Mouse (Mus musculus) CD8-positive naive resting alpha-beta T cell, adult 2 months (primary cell): ENCODE measurements around the gene Aspscr1.
"Not testable (repeated sequence)": the region's sequence is repeated elsewhere in the genome, so short reads cannot be mapped to it uniquely, and the experiment has no call there.

Source experiments
- DNase-seq, 2 experiments: peaks; one replicate each; pipeline ENCODE4 v3.0.0; 2022; ENCODE audit warnings: low read depth in 2 of 2, low spot score in 2 of 2

The Aspscr1 gene

GRCm38 (mm10) chr11:120712771-120713568, 40.2 kb downstream of the Aspscr1 start:
- DNase-seq = peak; percentile 44 to 53

GRCm38 (mm10) chr11:120713580-120714518, 41.1 kb downstream of the Aspscr1 start, which contains the start of the genes Cenpx and Lrrc45:
Gene Cenpx, minus strand, starts transcription at chr11:120713738.
Gene Lrrc45, plus strand, starts transcription at chr11:120713925.
- DNase-seq = peak; percentile 93 to 94

DNA sequence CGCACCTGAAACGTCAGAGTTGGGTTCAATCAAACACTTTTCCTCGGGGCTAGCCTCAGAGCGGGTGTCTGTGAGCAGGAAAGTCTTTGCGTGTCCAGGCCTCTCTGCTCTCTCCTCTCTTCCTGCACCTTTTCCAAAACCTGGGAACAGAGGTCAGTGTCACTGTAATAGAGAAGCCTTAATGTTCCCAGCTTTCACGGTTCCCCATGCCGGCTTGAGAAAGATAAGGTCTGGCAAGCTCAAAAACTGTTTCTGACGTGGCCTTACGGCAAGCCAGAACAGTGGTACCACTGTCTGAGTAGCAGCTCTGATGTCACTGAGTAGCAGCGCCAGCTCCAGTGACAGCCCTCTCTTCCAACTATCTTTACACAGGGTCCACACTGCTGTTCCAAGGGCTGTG, 41.8 kb downstream of the Aspscr1 start:
- DNase-seq = no peak

DNA sequence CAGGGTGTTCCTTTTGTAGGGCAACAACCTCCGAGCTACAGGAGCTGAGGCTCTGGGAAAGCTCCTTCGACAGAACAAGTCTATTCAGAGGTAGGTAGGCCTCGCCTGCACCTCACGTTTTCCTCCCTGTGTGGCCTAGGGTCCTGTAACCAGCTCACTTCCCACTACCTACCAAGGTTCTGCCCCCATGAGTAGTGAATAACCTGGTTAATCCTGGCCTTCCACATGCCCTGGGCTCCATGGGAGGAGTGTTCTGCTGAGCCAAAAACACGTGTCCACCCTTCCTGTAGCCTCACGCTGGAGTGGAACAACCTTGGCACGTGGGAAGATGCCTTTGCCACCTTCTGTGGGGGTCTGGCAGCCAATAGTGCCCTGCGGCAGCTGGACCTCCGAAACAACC, 42.4 kb downstream of the Aspscr1 start:
- DNase-seq = no peak

- no peak for DNase-seq
These were observed 46.5 kb downstream of the Aspscr1 start for GRCm38 (mm10) chr11:120719242-120719641.

DNA sequence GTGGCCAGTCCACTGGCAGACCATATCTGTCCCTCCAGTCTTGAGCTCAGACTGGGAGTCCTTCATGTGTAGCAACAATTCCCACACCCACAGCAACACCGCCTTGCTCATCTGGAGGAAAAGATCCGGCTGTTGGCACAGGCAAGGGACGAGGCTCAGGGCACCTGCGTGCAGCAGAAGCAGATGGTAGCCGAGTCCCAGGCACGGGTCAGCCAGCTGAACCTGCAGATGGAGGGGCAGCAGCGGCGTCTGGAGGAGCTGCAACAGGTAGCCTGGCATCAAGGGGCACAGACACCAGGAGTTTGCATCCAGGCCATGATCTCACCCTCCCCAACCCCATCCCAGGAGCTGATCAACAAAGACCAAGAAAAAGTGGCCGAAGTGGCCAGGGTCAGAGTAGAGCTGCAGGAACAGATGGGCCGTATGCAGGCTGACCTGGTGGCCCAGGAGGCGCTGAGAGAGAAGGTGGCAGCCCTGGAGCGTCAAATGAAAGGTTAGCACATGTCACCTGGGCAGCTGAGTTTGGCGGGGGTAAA, 47.1 kb downstream of the Aspscr1 start:
- DNase-seq = no peak

DNA sequence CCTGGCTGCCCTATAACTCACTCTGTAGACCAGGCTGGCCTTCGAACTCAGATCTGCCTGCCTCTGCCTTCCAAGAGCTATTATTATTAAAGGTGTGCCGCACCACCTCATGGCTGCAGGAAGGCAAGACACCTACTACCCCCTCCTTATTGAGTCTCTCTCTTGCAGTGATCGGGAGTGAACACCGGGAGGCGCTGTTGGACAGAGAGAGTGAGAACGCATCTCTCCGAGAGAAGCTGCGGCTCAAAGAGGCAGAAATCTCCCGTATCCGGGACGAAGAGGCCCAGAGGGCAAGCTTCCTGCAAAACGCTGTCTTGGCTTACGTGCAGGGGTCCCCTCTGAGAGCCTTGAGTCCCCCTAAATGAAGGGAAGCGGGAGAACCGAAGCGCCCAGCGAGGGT, 47.7 kb downstream of the Aspscr1 start:
- peak; percentile 89 to 95 for DNase-seq

- DNase-seq = peak in 1 of 2 experiments; percentile 23
These were observed 48.6 kb downstream of the Aspscr1 start, which contains the start of gene Rac3 for GRCm38 (mm10) chr11:120721124-120722066. Gene Rac3, plus strand, starts transcription at chr11:120721470.

GRCm38 (mm10) chr11:120722067-120722630, 49.4 kb downstream of the Aspscr1 start:
- no peak for DNase-seq

GRCm38 (mm10) chr11:120722761-120723382, 50.1 kb downstream of the Aspscr1 start:
- DNase-seq = no peak

DNA sequence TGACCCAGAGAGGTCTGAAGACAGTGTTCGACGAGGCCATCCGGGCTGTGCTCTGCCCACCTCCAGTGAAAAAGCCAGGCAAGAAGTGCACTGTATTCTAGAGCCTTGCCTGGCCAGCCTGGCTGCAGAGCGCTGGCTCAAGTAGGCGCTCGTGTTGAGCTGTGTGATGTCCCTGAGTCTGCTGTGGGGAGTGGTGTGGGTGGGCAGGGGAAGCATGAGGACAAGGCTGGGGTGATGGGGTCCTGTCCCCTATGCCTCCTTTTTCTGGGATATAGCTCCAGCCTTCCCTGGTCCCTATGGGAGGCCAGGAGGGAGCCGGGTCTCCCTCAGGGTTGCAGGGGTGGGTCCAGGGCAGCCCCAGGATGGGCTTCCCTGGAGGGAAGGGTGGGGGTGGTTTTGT, 50.7 kb downstream of the Aspscr1 start:
- DNase-seq = no peak

DNA sequence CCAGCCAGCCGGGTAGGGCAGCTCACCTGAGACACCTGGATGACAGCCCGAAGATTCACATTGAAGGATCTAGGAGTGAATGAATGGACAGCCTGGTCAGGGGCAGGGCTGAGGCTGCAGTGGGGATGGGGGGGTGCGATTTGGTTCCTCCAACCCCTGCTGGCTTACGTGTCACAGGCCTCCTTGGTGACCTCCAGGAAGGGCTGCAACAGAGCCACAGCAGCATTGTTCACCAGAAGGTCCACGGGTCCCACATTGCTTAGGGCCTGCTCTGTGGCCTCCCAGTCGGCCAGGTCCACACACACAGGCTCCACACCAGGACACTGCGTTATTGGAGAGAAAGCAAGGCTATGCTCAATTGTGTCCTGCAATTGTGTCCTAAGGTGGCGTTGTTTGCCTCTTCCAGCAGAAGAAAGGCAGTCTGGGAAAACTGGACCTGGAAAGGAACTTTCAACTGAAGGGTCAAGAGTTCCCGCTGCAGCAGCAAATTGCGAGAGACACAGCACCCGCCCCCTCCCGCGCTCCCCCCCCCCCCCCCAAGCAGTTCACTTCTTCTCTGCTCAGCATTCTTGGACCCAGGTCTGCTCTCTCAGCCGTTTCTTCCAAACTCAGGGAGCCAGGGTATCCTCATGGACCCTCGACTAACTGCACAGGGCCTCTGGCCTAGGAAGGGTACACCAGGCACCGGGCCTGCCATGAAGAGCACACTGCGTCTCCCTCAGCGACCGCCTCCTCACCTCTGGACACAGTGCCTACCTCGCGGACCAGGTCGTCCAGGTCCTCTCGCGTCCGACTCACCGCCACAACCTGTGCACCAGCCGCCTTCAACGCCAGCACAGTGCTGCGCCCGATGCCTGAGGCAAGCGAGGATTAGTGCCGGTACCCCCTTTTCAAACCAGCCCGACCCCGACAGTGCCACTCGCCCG, 53.7 kb downstream of the Aspscr1 start:
- DNase-seq = no peak

GRCm38 (mm10) chr11:120727169-120727527, 54.4 kb downstream of the Aspscr1 start, which contains the start of gene Dcxr:
Gene Dcxr, minus strand, starts transcription at chr11:120727281.
- DNase-seq = no peak

DNA sequence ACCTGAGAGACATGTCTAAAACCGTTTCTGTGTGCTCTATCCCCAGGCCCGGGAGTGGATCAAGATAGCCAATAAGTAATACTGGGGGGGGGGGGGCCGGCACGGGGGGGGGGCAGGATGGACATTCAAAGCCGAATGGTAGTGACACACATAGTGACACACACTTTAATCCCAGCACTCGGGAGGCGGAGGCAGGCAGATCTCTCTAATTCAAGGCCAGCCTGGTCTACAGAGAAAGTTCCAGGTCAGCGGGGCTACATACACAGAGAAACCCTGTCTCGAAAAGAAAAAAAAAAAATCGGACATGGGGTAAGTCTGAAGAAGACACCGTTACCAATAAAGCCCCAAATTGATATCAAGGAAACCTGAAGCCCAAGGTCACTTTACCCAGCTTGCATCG, 54.8 kb downstream of the Aspscr1 start:
- DNase-seq = no peak

DNA sequence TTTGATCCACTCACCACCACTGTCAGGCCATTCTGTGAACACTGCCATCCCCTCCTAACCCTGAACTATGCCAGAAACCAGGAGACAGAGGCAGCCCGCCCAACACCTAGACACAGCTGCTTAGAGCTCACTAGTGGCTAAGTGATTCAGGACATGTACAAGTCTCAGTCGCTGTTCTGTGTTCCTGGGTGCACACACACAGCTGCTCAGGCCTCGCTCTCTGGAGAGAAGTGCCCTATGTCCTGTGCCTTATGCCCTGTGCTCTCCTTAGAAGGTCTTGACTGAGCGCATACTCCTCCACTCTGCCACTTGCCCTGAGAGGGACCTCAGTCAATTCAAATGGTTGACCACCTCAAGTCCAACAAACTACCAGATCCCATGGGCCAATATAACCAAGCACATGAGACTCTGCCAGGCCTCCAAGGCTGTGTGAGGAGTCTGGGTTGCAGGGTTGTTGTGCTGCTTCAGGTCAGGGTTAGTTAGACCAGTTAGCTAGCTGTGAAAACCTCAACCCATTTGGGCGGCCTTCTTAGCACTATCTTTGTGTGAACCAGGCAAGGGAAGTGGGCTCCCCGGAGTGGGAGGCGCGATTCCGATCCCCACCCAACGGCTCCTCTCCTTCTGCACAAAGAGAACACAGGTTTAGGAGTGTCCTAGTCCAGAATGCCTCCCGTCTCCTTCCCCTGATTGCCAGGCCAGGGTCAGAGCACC, 55.9 kb downstream of the Aspscr1 start:
- no peak for DNase-seq

DNA sequence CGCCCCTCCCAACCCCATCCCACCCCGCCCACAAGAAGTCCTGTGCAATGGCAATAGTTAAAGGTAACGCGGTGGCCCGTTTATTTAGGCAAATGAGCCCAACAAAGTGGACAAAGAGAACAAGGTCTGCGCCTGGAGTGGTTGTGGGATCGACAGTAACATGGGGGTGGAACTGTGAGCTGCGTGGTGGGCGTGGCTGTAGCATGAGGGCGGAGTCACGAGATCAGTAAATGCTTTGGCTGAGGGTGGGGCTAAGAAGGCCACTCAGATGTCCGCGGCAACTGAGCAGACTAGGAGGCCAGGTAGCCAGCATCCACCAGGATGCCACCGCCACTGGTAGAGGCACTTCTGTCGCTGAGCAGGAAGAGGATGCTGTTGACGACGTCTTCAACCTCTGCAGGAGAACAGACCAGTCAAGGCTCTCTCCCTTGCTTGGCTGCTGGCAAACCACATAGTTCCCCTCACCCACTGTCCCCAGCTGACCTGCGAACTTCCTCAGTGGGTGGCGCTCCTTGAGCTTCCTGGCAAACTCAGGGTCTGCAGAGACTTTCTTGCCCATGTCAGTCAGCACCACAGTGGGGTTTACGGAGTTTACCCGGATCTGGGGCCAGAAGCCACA, 56.8 kb downstream of the Aspscr1 start:
- DNase-seq = not testable (repeated sequence)

DNA sequence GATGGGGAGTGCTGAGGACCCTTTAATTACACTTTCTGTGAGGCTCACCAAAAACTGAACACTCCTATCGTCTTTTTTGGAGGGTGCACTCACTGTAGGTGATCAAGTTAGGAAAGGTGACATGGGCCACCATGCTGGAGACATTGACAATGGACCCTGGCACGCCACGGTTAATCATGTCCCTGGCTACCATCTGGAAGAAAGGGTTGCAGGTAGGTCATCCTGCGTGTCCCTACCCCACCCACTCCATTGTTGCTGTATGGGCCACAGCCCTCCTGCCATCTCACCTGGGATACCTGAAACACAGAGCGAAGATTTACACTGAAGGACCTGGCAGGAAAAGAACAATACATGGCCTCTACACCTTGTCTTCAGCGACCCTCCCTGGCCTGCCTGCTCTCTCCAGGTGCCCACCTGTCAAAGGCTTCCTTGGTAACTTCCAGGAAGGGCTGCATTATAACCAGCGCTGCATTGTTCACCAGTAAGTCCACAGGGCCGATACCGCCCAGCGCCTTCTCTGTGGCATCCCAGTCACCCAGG, 57.6 kb downstream of the Aspscr1 start:
- no peak for DNase-seq
